Comparison of ENCODE assay signal across 22 mouse cellular contexts in the genomic region with DNA sequence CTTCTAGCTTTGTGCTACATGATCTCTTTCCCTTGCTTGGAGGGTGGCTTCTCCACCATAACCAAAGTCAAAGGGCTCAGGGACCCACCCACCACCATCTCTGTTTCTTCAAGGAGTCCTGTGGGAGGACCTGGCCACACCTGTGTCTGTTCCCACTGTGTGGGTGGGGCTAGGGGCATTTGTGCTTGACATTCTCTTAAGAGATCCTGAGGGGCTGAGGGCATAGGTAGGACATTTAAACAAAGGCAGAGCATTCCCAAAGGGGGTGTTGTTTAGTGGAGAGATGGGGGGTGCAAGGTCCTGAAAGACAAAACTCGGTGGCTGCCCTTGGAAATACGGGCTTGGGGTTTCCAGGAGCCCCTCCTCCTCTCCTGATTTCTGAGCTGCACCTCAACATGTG.
"Had no signal": no experiment of that assay in that cellular context is flagged by ENCODE, and none has a peak within 500 bp of the region (broad histone marks: within the 10 kb centered on the region; RNA-seq: fewer than 3 reads in every experiment).

No protein-coding gene starts in this region.

- H3K27me3 ChIP-seq: liver, embryonic 12.5 days; liver, embryonic 15.5 days; lung, embryonic 15.5 days; midbrain, embryonic 15.5 days; neural tube, embryonic 12.5 days; neural tube, embryonic 15.5 days had no signal

- H3K9ac ChIP-seq: limb, embryonic 13.5 days; liver, embryonic 12.5 days; liver, embryonic 15.5 days; lung, embryonic 15.5 days; midbrain, embryonic 15.5 days; neural tube, embryonic 12.5 days; neural tube, embryonic 15.5 days had no signal

- H3K4me1 ChIP-seq: liver, embryonic 12.5 days; liver, embryonic 15.5 days; lung, embryonic 15.5 days; megakaryocyte, embryonic 14.5 days; neural tube, embryonic 12.5 days had no signal

- H3K27ac ChIP-seq: limb, embryonic 10.5 days; limb, embryonic 13.5 days; liver, embryonic 12.5 days; liver, embryonic 15.5 days; lung, embryonic 15.5 days; macrophage; midbrain, embryonic 10.5 days; midbrain, embryonic 15.5 days; neural tube, embryonic 12.5 days; neural tube, embryonic 15.5 days; stomach, postnatal 0 days had no signal

- H3K36me3 ChIP-seq: limb, embryonic 10.5 days; limb, embryonic 13.5 days; liver, embryonic 12.5 days; liver, embryonic 15.5 days; lung, embryonic 15.5 days; midbrain, embryonic 10.5 days; midbrain, embryonic 15.5 days; neural tube, embryonic 12.5 days; neural tube, embryonic 15.5 days had no signal

- ATAC-seq: liver, embryonic 12.5 days; midbrain, embryonic 15.5 days had no signal

- DNase-seq: kidney, adult 9 months; kidney, postnatal 14 days; kidney, postnatal 4 days; liver; lung, adult 18-20 months; lung, postnatal 14 days; right cerebral cortex, adult 18-20 months; right cerebral cortex, postnatal 14 days; right cerebral cortex, postnatal 4 days; thymus, postnatal 25 days had no signal

- H3K9me3 ChIP-seq: limb, embryonic 10.5 days; limb, embryonic 13.5 days; liver, embryonic 12.5 days; liver, embryonic 15.5 days; lung, embryonic 15.5 days; megakaryocyte, embryonic 14.5 days; midbrain, embryonic 10.5 days; midbrain, embryonic 15.5 days; neural tube, embryonic 12.5 days; neural tube, embryonic 15.5 days had no signal

- H3K4me2 ChIP-seq: limb, embryonic 13.5 days; liver, embryonic 12.5 days; liver, embryonic 15.5 days; lung, embryonic 15.5 days; midbrain, embryonic 15.5 days; neural tube, embryonic 12.5 days; neural tube, embryonic 15.5 days had no signal

- H3K4me3 ChIP-seq: limb, embryonic 10.5 days; limb, embryonic 13.5 days; liver, embryonic 12.5 days; liver, embryonic 15.5 days; lung, embryonic 15.5 days; megakaryocyte, embryonic 14.5 days; midbrain, embryonic 10.5 days; midbrain, embryonic 15.5 days; neural tube, embryonic 12.5 days; neural tube, embryonic 15.5 days had no signal
